Mouse (Mus musculus): ENCODE measurements around the gene Pld1.

- no peak for TF ChIP-seq CTCF (IDR thresholded peaks at IDR 0.05; ENCODE audit: low read depth)
- TF ChIP-seq EP300 (optimal IDR thresholded peaks at IDR 0.05), result no peak
Observed at GRCm38 (mm10) chr3:28013441-28013840, 74.9 kb downstream of the Pld1 start.
